Mouse (Mus musculus) adrenal gland, postnatal 4 days (tissue): ENCODE measurements at regions not wholly inside any gene's neighbourhood (a gene's known extent, or its start where the extent isn't known, plus 50 kb on each side); places are given as distances from the start of the nearest gene placed in this dataset.
"Not testable (repeated sequence)": the region's sequence is repeated elsewhere in the genome, so short reads cannot be mapped to it uniquely, and the experiment has no call there.

Experiments
- DNase-seq, 2 experiments: peaks; one replicate each; pipeline ENCODE4 v3.0.0; 2021 to 2022; ENCODE audit warnings: low spot score in 2 of 2, mixed read lengths in 2 of 2

- no peak for DNase-seq
Measured at GRCm38 (mm10) chr12:15416180-15416766, 400.4 kb downstream of the Trib2 start.

- DNase-seq = no peak
Measured at GRCm38 (mm10) chr12:15410419-15410818, 406.3 kb downstream of the Trib2 start.

DNA sequence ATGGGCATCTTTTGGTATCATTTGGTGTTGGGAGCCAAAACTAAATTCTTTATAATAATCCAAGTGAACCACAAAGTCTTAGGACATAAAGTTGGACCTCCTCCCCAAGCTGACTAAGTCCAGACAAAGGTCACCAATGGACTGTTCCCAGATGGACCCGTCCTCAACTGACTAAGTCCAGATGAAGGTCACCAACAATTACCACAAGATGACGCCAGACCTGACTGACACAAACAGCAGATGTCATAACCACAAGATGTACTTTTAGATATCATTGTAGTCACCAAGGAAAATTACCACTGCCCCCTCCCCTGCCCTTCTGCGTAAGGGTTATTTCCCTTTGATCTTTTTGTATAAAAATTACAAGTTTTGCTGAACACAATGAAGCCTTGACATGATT lies 409.1 kb downstream of the Trib2 start:
- DNase-seq = not testable (repeated sequence)

DNA sequence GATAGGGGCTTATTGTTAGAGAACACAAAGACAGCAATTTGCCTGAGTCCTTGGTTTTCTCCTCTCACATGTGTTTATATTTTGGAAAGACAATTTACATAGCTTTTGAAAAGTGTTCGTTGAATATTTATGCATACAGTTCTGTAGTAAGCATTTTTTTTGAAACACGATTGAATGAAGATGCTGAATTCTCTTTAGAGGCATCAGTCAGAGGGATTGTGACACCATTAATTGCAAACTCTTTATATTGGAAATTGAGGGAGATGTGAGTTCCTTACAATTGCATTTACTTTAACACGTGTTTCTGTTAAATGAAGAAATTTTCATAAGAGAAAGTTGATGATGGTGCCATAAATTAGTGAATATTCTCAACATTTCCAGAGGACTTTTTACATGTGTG lies 424.1 kb downstream of the Trib2 start:
- no peak for DNase-seq

- DNase-seq = no peak
Measured at GRCm38 (mm10) chr12:15388574-15388973, 428.1 kb downstream of the Trib2 start.

DNA sequence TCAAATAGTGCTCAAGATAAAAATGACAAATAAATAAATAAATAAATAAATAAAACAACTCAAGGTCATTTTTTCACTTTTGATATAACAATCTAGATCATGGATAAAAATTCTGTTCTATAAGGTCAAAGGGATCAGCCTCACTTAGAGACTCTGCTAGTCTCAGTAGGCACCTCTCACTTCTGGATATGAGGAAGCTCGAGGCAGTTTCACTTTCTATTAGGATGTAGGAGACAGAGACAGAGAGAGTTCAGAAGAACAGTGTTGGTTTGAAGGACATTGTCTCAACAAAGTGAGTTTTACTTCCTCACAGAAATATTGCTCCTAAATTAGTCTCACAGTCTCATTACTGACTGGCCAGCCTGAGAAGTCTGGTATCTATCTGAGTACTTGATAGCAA lies 458.9 kb downstream of the Trib2 start:
- no peak for DNase-seq

GRCm38 (mm10) chr12:15320697-15321449 lies 495.8 kb downstream of the Trib2 start:
- no peak for DNase-seq

DNA sequence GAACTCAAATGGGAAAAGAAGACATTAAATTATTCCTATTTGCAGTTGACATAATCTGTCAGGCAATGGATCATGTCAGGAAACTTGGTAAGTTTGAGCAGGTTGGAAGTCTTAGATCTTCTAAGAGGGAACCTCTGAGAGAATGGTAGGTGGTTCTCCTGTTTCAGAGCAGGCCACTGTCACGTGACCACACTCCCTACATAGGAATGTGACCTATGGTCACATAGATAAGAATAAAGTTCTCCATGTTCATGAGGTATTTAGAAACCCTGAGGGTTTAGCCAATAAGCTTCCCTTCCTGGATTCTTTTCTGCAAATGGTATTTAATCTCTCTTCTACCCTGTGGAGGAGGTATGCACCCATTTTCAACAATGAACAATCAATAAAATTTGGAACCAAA lies 497.1 kb downstream of the Trib2 start:
- DNase-seq = no peak

DNA sequence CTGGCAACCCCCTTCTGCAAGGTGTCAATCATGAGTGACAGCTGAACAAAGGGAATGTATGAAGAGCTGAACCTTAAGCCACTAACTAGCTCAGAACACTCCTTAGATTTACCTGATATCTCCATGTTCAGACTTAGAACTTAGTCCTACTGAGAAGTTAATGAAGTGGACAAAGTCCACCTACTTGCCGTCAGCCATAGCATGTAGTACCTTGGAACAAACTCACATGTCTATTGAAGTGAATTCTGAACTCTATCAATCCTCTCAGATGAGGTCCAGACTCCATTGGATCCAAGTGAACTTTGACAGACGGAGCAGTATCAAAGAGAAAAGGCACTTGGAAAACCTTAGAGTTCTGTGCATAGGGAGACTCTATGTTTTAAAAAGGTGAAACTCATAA lies 521.8 kb downstream of the Trib2 start:
- DNase-seq = no peak

DNA sequence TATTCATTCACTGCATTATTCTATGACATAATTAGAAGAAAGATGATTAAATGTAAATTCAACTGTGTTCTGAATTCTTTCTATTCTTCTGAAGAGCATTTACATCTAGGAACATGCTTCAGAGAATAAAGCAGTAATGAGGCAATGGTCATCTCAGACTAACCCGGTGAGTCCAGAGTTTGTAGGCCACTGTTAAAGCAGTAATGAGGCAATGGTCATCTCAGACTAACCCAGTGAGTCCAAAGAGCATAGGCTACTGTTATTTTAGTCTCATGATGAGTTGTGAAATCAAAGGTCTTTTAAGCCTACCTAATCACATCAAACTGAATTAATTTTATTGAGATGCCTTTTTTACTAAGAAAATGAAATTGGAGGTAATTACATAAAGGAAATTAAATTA lies 554.6 kb downstream of the Trib2 start:
- no peak for DNase-seq

DNA sequence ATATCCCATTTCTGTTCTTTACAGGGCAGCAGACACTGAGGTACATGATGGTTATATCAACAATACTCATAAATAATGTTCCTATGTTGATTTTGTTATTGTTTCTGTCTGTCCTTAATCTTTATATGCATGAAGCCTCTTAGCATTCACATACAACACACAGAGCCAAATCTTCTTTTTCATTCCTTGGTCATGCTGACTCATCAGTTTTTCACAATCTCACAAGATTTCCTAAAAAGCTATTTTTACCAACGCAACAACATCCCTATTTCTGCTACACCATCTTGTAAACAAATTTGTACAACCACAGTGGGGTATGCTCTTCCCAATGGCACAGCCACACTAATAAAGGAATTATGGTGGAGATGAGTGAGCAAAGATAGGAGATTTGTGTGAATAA lies 555.1 kb downstream of the Trib2 start:
- no peak for DNase-seq

GRCm38 (mm10) chr12:15260907-15261415 lies 555.8 kb downstream of the Trib2 start:
- DNase-seq = no peak

GRCm38 (mm10) chr12:15244966-15245365 lies 571.8 kb downstream of the Trib2 start:
- DNase-seq = no peak

DNA sequence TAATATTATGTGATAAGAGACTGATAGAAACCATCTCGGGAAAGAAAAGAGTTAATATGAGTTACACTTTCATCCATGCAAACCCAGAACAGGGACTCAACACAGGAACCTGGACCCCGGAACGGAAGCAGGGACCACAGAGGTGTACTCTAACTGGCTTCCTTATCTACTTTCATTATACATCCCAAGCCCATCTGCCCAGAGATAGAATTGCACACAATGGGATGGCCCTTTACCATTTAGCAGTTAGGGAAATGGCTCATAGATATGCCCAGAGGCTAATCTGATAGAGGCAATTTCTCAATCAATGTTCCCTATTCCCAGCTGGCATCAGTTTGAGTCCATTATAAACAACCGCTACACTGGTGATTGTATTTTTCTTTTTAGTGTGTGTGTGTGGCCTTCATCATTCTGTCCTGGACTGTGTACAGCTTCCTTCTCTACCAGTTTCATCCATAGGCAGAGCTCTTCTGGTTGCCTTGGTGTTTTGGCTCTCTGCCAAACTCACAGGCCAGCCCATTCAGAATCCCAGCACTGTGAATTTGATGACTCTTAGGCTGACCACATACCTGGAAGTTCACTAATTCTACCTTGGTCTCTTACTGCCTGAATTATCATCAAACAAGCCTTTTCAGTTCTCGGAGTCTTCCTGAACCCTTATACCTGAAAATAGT lies 594.1 kb downstream of the Trib2 start:
- no peak for DNase-seq

GRCm38 (mm10) chr12:15218504-15218903 lies 598.2 kb downstream of the Trib2 start:
- no peak for DNase-seq

- no peak for DNase-seq
Measured at GRCm38 (mm10) chr12:15216180-15216579, 600.5 kb downstream of the Trib2 start.

DNA sequence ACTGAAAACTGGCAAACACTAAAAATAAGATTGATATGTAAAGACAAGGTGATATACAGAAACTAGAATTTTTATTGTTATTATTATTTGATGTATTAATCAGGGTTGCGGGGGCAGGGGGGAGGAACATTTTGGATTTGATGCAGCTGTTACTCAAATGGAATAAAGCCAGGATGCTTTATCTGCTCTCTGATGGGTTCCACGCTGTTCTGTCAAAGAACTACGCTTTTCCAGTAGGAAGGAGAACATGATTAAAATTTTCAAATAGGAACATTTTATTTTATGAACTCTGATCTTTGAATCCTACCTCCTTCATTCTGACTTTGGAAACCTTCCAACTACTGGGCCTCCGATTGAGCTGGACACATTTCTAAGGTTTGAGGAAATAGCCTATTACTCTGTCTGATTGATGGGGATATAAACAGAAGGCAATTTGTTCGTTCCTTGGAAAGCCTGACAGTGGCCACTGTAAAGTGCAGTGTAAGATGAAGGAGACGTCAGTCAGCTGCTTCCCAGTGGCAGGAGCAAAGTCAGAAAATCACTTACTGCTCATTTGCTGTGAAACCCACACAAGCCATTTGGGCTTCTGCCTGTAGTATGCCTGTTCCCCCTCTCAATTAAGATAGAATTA lies 642.2 kb downstream of the Trib2 start:
- no peak for DNase-seq

- no peak for DNase-seq
Measured at GRCm38 (mm10) chr12:15162605-15163004, 654.1 kb downstream of the Trib2 start.

DNA sequence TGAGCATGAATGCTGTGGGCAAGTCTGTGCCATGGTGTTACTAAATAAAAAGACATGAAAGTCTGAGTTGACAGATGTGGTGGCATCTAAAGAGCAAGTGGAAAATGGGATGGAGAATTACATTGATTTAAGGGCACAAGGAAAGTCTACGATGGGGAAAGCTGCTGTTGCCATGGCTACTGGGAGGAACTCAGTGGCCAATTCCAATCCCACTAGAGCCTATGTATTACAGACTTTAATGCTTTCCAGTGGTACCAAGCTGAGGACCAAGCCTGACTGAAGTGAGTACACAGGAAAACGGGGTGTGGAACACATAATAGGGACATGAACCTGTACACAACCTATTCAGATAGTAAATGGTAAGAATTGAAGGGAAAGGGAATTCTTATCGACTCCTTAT lies 654.9 kb downstream of the Trib2 start:
- no peak for DNase-seq

DNA sequence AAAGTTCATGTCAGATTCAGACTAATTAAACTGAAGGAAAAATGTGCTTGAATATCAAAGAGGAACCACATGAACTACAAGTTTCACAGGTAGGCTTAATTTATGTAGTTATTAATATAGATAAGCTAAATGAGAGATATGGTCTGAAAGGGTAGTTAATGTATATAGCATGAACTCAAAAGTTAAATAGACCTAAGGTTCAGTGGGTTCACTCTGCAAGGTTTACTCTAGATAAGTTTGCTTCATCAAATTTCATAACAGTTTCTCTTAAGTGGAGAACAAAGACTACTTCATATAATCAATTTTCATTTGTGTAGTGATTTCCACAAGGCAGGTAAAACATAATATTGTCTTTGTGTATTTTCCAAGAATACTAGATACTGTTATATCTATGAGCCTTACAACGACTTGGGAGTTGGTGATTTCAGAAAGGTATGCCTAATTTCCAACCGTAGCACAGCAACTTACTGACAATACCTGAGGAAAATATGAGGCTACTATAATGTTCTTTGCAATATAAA lies 656.2 kb downstream of the Trib2 start:
- no peak for DNase-seq

DNA sequence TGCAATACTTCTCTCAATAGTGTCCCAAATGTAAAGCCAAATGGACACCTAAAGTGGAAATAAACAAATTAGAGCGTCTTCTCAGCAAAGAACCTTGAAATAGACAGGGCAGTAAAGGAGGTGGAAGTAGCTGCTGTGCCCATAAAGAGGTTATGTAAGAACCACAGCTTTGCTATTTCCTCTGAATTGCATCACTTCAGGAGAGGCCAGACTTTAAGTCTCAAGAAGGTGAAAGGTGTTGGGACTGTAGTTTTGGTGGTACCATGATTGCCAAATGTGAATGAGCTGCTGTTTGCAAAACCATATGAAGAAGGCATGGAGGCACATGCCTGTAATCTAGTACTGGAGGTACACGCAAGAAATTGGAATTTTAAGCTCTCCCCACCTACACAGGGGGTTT lies 670.3 kb downstream of the Trib2 start:
- DNase-seq = no peak

GRCm38 (mm10) chr12:15137039-15137438 lies 679.7 kb downstream of the Trib2 start:
- no peak for DNase-seq
